Mouse (Mus musculus): ENCODE data around the gene Gm10134. TPM values are rescaled to one million over a fixed set of nuclear protein-coding genes. Genes with fewer than 3 reads are reported as not detected.

Gene Gm10134
- polyA plus RNA-seq, 1 experiment from 2014 or later: 2.6 TPM

DNA sequence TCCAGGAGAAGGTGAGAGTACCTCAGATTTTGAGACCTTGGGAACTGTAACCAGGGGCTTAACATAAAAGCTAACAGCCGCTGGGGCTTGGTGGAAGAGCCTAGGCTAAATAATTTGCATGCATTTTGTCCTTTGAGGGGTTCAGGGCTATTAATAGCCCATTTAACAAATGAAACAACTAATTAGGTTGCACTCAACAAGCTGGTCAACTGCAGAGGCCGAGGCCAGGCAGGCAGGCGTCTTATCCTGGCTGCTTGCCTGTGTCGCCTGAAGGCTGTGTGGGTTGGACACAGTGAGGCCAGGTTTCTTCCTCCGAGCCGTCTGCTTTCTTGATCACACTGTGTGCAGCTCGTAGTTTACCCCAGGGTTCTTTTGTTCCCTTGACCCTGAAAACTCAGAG lies 29.8 kb downstream of the Gm10134 start:
- H3K27me3 ChIP-seq (replicated peaks; ENCODE audit: control insufficient read depth, insufficient read depth, low read length): no peaks in the 10 kb centered on the region
- no peaks in the 10 kb centered on the region for H3K36me3 ChIP-seq (ENCODE audit: control insufficient read depth, insufficient read depth, low read length)
- no peak for ATAC-seq
- peak overlapping the region; percentile 79 for H3K27ac ChIP-seq (ENCODE audit: low read depth, low read length)
- no peaks in the 10 kb centered on the region for H3K9me3 ChIP-seq (ENCODE audit: control insufficient read depth, low read length)
- H3K4me1 ChIP-seq (ENCODE audit: control insufficient read depth, insufficient read depth, low read depth, low read length): peaks cover 88% of the 10 kb centered on the region
- peak overlapping the region; percentile 77 for H3K4me2 ChIP-seq (ENCODE audit: low read length)
- no peak overlapping the region for H3K4me3 ChIP-seq (ENCODE audit: low read length)
- peak overlapping the region; percentile 76; the same call in 1 of the 2 replicates for H3K9ac ChIP-seq (ENCODE audit: low read depth, low read length)
- WGBS: 22% methylated on average over 7 of the region's 7 CpGs

DNA sequence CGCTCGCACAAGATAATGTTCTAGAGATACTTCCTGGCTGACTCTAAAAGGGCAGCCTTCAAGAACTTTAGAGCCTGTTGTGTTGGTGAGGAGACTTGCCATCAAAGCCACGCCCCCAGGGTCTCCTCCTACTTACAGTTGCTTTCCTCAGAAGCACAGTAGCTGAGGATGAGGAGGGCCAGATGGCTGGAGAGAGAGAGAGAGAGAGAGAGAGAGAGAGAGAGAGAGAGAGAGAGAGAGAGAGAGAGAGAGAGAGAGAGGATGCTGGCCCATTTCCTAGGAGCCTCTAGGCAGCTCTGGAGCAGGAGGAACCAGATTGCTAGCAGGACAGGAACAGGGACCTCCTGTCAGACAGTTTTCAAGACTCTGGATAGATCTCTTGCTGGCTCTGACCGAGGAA lies 30.3 kb downstream of the Gm10134 start:
- H3K9me3 ChIP-seq (ENCODE audit: control insufficient read depth, low read length): no peaks in the 10 kb centered on the region
- H3K9ac ChIP-seq (ENCODE audit: low read depth, low read length): no peak overlapping the region
- no peak for ATAC-seq
- no peaks in the 10 kb centered on the region for H3K36me3 ChIP-seq (ENCODE audit: control insufficient read depth, insufficient read depth, low read length)
- peak overlapping the region; percentile 77 for H3K4me2 ChIP-seq (ENCODE audit: low read length)
- no peak overlapping the region for H3K4me3 ChIP-seq (ENCODE audit: low read length)
- no peaks in the 10 kb centered on the region for H3K27me3 ChIP-seq (replicated peaks; ENCODE audit: control insufficient read depth, insufficient read depth, low read length)
- H3K4me1 ChIP-seq (ENCODE audit: control insufficient read depth, insufficient read depth, low read depth, low read length): peaks cover 87% of the 10 kb centered on the region
- no peak overlapping the region; the same call in 1 of the 2 replicates for H3K27ac ChIP-seq (ENCODE audit: low read depth, low read length)
- whole genome bisulfite sequencing: 73% methylated on average over 4 of the region's 4 CpGs

DNA sequence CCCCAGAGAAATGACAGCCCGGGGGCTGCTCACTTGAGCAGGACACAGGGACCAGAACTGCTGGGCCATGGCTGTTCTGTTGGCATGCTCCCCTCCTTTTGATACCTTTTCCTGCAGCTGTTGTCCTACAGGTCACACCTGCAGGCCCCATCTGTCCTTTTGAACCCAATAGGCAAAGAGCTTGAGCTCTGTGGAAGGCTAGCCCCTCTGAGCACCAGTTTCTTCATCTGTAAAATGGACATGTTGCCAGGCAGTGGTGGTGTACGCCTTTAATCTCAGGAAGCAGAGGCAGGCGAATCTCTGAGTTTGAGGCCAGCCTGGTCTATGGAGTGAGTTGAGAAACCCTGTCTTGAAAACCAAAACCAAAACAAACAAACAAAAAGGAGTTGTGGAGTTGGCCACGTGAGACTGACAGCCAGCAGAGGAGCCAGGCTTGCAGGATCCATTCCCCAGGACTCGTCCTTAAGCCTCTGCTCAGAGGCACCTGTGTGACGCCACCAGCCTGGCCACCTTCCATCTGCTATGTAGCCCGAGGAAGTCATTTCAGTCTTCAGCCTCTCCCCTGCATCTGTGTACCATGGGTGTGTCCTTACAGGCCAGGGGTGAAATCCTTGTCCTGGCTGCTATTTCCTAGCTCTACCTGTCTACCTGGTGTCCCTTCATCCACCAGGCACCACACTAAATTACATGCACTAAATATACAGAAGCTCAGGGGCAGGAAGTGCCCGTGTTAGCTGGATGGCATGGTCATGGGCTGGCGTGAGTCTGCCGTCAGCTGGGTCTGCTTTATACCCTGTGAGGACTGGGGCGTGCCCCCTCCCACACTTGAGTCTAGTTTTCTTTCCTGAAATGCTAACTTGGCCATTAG lies 31.1 kb downstream of the Gm10134 start:
- Histone ChIP-seq H3K4me1 (ENCODE audit: control insufficient read depth, insufficient read depth, low read depth, low read length) (peaks cover 86% of the 10 kb centered on the region), H3K36me3 (ENCODE audit: control insufficient read depth, insufficient read depth, low read length) (peaks cover 4% of the 10 kb centered on the region; the same call in 1 of the 2 replicates), H3K27ac (ENCODE audit: low read depth, low read length) (peak overlapping the region; percentile 27; the same call in 1 of the 2 replicates), H3K4me3 (ENCODE audit: low read length) (no peak overlapping the region), H3K9me3 (ENCODE audit: control insufficient read depth, low read length) (no peaks in the 10 kb centered on the region), H3K4me2 (ENCODE audit: low read length) (no peak overlapping the region), H3K27me3 (replicated peaks; ENCODE audit: control insufficient read depth, insufficient read depth, low read length) (no peaks in the 10 kb centered on the region), H3K9ac (ENCODE audit: low read depth, low read length) (no peak overlapping the region)
- ATAC-seq: no peak
- WGBS: 64% methylated on average over 11 of the region's 11 CpGs

DNA sequence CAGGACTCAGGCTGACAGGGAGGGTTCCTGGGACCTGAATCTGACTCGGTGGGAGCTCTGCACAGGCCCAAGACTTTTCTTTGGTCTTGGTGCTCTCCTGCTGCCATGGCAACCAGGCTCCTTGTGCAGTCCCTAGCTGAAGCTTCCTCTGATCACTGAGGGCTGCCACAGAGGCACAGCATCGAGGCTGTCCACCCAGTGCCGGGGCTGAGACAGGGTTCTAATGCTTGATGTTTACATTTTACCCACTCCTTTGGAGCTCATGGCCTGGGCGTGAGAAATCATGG lies 31.7 kb downstream of the Gm10134 start:
- ATAC-seq: no peak
- no peak overlapping the region for H3K9ac ChIP-seq (ENCODE audit: low read depth, low read length)
- no peaks in the 10 kb centered on the region for H3K27me3 ChIP-seq (replicated peaks; ENCODE audit: control insufficient read depth, insufficient read depth, low read length)
- WGBS: 26% methylated on average over 4 of the region's 4 CpGs
- no peak overlapping the region for H3K4me2 ChIP-seq (ENCODE audit: low read length)
- no peak overlapping the region; the same call in 1 of the 2 replicates for H3K27ac ChIP-seq (ENCODE audit: low read depth, low read length)
- H3K4me1 ChIP-seq (ENCODE audit: control insufficient read depth, insufficient read depth, low read depth, low read length): peaks cover 81% of the 10 kb centered on the region
- H3K9me3 ChIP-seq (ENCODE audit: control insufficient read depth, low read length): no peaks in the 10 kb centered on the region
- H3K36me3 ChIP-seq (ENCODE audit: control insufficient read depth, insufficient read depth, low read length): peaks cover 9% of the 10 kb centered on the region
- no peak overlapping the region for H3K4me3 ChIP-seq (ENCODE audit: low read length)

DNA sequence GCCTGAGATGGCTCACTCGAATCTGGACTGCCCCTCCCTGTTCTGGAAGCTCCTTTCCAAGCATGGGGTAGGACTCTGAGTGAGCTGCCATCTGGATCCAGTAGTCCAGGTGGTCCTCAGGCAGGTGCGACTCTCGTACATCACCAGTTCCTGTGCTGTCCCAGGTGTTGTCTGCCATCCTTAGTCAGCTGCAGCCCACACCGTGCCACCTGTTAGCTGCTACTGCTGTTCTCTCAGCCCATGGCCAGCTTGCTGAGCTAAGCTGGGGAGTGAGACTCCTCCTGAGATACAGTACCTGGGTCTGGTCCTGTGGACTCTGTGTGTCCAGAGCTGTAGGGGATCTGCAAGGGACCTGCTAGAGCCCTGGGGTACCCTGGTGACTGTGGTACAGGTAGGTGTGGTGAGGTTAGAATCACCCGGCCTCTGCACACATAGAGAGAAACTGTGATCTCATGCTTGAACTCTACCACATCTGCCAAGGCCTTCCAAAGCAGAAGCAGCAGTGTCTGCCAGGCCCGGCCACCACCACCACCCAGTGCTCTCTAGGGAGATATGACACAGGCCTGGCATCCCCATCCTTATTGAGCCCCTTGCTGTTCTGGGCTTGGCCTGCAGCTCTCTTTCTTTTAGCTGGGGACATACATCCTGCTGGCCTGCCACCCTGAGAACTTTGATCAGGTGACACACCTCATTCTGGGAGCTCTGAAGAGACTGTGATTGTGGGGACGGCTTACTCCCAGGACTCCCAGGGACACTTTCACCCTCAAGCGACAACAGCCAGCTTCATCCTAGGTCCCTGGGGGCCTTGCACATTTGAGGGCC lies 32.3 kb downstream of the Gm10134 start:
- H3K9me3 ChIP-seq (ENCODE audit: control insufficient read depth, low read length): no peaks in the 10 kb centered on the region
- peaks cover 75% of the 10 kb centered on the region for H3K4me1 ChIP-seq (ENCODE audit: control insufficient read depth, insufficient read depth, low read depth, low read length)
- H3K27me3 ChIP-seq (replicated peaks; ENCODE audit: control insufficient read depth, insufficient read depth, low read length): no peaks in the 10 kb centered on the region
- ATAC-seq: no peak
- H3K27ac ChIP-seq (ENCODE audit: low read depth, low read length): peak overlapping the region; percentile 86
- H3K4me2 ChIP-seq (ENCODE audit: low read length): no peak overlapping the region
- peak overlapping the region; percentile 16; the same call in 1 of the 2 replicates for H3K9ac ChIP-seq (ENCODE audit: low read depth, low read length)
- 56% methylated on average over 8 of the region's 8 CpGs for WGBS
- H3K36me3 ChIP-seq (ENCODE audit: control insufficient read depth, insufficient read depth, low read length): peaks cover 13% of the 10 kb centered on the region
- no peak overlapping the region for H3K4me3 ChIP-seq (ENCODE audit: low read length)

DNA sequence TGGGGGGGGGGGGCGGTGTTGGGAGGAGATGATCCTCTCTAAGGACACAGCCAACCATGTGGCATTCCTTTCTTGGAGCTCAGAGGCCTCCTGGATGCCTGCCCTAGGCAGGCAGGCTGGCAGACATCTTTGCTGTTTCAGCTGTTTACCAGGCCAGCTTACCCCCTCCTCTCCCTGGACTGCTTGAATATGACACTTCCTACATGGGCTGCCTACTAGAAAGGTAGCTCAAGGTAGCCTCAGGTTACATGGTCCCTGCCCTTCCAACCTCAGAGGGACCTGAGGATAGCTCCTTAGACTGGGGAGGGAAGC lies 32.9 kb downstream of the Gm10134 start:
- no peaks in the 10 kb centered on the region for H3K27me3 ChIP-seq (replicated peaks; ENCODE audit: control insufficient read depth, insufficient read depth, low read length)
- H3K36me3 ChIP-seq (ENCODE audit: control insufficient read depth, insufficient read depth, low read length): peaks cover 19% of the 10 kb centered on the region
- no peak overlapping the region for H3K4me2 ChIP-seq (ENCODE audit: low read length)
- H3K4me1 ChIP-seq (ENCODE audit: control insufficient read depth, insufficient read depth, low read depth, low read length): peaks cover 72% of the 10 kb centered on the region
- no peaks in the 10 kb centered on the region for H3K9me3 ChIP-seq (ENCODE audit: control insufficient read depth, low read length)
- ATAC-seq: no peak
- no peak overlapping the region for H3K4me3 ChIP-seq (ENCODE audit: low read length)
- peak overlapping the region; percentile 16 for H3K9ac ChIP-seq (ENCODE audit: low read depth, low read length)
- WGBS: 40% methylated on average over 1 of the region's 1 CpGs
- H3K27ac ChIP-seq (ENCODE audit: low read depth, low read length): peak overlapping the region; percentile 86

DNA sequence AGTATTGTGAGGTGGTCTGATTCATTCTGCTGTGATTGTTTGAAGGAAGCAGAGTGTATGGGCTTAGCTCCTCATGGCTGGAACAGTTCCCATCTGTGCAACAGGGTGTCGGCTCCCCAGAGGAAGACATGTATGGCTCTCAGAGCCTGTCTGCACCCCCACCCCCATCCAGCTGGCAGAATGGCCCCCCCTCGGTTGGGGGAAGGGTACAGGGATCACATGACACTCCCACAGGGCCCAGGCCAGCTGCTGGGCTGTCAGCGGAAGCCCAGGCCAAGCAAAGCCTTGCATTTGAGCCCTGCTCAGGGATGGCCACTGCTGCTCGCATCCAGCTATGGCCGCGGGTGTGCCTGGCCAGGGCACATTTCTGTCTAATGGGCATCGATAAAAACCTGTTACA lies 33.3 kb downstream of the Gm10134 start:
- ATAC-seq: peak; percentile 34
- 0 out of 2 replicates have a peak overlapping the region, but pooled peaks have one; percentile 15 for H3K4me2 ChIP-seq (ENCODE audit: low read length)

DNA sequence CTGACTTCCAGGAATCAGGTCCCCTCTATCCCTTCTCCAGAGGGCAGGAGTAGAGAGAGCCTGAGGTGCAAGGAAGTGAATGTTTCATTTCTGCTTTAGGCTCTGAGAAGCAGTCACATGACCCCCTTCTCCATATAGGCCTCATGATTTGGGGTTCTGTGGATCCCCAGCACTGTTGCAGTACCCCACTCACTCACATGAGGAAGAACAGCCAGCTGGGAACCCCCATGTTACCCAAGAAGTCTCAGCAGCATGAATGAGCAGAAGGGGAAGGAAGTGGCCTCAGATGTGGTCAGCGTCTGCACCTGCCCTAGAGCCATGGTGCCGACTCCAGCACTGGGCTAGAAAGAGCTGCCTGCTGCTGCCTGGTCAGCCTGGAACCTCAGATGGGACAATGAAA lies 34.1 kb downstream of the Gm10134 start:
- Histone ChIP-seq H3K4me3 (ENCODE audit: low read length) (no peak overlapping the region), H3K36me3 (ENCODE audit: control insufficient read depth, insufficient read depth, low read length) (peaks cover 29% of the 10 kb centered on the region), H3K27ac (ENCODE audit: low read depth, low read length) (peak overlapping the region; percentile 86), H3K9me3 (ENCODE audit: control insufficient read depth, low read length) (no peaks in the 10 kb centered on the region), H3K4me2 (ENCODE audit: low read length) (no peak overlapping the region), H3K27me3 (replicated peaks; ENCODE audit: control insufficient read depth, insufficient read depth, low read length) (no peaks in the 10 kb centered on the region), H3K4me1 (ENCODE audit: control insufficient read depth, insufficient read depth, low read depth, low read length) (peaks cover 60% of the 10 kb centered on the region), H3K9ac (ENCODE audit: low read depth, low read length) (peak overlapping the region; percentile 16; the same call in 1 of the 2 replicates)
- no peak for ATAC-seq
- 73% methylated on average over 2 of the region's 2 CpGs for WGBS

More for the DNA sequence above, 33.3 kb downstream of the Gm10134 start:
- peak overlapping the region; percentile 16 for H3K9ac ChIP-seq (ENCODE audit: low read depth, low read length)
- peaks cover 23% of the 10 kb centered on the region for H3K36me3 ChIP-seq (ENCODE audit: control insufficient read depth, insufficient read depth, low read length)
- no peak overlapping the region for H3K4me3 ChIP-seq (ENCODE audit: low read length)
- H3K27me3 ChIP-seq (replicated peaks; ENCODE audit: control insufficient read depth, insufficient read depth, low read length): no peaks in the 10 kb centered on the region
- no peaks in the 10 kb centered on the region for H3K9me3 ChIP-seq (ENCODE audit: control insufficient read depth, low read length)
- peak overlapping the region; percentile 86 for H3K27ac ChIP-seq (ENCODE audit: low read depth, low read length)
- WGBS: 21% methylated on average over 7 of the region's 7 CpGs
- peaks cover 67% of the 10 kb centered on the region for H3K4me1 ChIP-seq (ENCODE audit: control insufficient read depth, insufficient read depth, low read depth, low read length)

DNA sequence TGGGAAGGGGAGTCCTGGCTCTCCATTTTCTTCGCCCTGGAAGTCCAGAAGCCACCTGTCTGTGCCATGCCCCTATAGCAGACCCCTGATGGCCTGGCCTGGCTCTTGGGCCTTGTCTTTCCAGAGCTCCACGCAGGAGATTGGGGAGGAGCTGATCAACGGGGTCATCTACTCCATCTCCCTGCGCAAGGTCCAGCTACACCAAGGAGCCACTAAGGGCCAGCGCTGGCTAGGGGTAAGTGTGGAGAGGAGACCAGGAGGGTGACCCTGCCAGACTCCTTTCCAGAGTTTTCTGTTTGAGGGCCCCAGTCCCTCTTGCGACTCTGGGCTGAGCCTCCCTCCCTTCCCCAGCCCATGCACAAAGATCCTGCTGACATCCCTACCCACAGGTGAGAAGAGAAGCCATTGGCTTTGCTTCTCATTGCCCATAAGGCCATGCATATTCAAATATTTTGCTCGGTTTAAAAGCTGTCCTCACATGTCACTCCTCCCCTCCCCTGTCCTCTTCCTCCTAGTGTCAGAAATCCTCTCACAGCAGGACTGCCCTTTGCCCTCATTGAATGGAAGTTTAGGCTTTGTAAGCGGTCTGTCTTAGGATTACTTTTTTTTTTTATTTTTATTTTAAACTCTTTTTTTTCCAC lies 34.8 kb downstream of the Gm10134 start:
- H3K27me3 ChIP-seq (replicated peaks; ENCODE audit: control insufficient read depth, insufficient read depth, low read length): no peaks in the 10 kb centered on the region
- no peaks in the 10 kb centered on the region for H3K9me3 ChIP-seq (ENCODE audit: control insufficient read depth, low read length)
- no peak for ATAC-seq
- no peak overlapping the region for H3K4me2 ChIP-seq (ENCODE audit: low read length)
- peaks cover 52% of the 10 kb centered on the region for H3K4me1 ChIP-seq (ENCODE audit: control insufficient read depth, insufficient read depth, low read depth, low read length)
- no peak overlapping the region for H3K4me3 ChIP-seq (ENCODE audit: low read length)
- peak overlapping the region; percentile 21; the same call in 1 of the 2 replicates for H3K9ac ChIP-seq (ENCODE audit: low read depth, low read length)
- WGBS: 80% methylated on average over 8 of the region's 8 CpGs
- H3K27ac ChIP-seq (ENCODE audit: low read depth, low read length): no peak overlapping the region
- H3K36me3 ChIP-seq (ENCODE audit: control insufficient read depth, insufficient read depth, low read length): peaks cover 37% of the 10 kb centered on the region

All from hindbrain, embryonic 16.5 days (tissue).